Mouse (Mus musculus): Measurements from ENCODE around the gene Brsk1.
A peak's percentile ranks its signal among the peaks of the same experiment; 100 is the strongest.

DNA sequence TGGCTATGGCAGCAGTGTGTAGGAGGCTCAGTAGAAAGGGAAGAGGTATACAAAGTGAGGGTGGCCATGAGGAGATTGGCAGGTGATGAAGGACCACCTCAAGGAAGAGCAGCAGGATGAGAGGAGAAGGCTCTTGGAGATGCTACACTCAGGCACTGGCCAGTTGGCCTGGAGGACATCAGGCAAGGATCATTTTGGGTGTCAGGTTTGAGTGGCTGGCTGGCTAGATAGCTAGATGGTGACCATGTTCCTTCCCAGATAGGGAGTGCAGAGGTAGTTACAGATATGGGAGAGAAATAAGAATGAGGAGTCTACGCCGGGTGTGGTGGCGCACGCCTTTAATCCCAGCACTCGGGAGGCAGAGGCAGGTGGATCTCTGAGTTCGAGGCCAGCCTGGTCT is 54.5 kb downstream of the Brsk1 start:
- TF ChIP-seq TAL1 (IDR thresholded peaks at IDR 0.05; ENCODE audit: low read length) (peak; percentile 8; the same call in 1 of the 3 replicates), GATA1 (IDR thresholded peaks at IDR 0.05; ENCODE audit: low read length) (no peak)

Measured in erythroblast, embryonic 14.5 days (primary cell).